Mouse (Mus musculus) pancreas, adult 10 weeks (tissue): ENCODE measurements around the gene Krt23. TPM values are rescaled to one million over a fixed set of nuclear protein-coding genes. Genes with fewer than 3 reads are reported as not detected.

ENCODE experiments used
- polyA plus RNA-seq: library from polyadenylated mRNA; stranded (reverse); fragments of 350-450 nt; fragmentation: Illumina TruSeq; extraction: RNeasy Lipid Tissue Mini Kit (QIAGEN cat#74804); gene quantifications from one replicate; pipeline ENCODE4 v1.2.3, GENCODE M21; 2015; ENCODE audit warnings: low read depth, low replicate concordance; ENCODE audit not compliant: insufficient read depth

Krt23 gene
- polyA plus RNA-seq: 2.0 TPM

DNA sequence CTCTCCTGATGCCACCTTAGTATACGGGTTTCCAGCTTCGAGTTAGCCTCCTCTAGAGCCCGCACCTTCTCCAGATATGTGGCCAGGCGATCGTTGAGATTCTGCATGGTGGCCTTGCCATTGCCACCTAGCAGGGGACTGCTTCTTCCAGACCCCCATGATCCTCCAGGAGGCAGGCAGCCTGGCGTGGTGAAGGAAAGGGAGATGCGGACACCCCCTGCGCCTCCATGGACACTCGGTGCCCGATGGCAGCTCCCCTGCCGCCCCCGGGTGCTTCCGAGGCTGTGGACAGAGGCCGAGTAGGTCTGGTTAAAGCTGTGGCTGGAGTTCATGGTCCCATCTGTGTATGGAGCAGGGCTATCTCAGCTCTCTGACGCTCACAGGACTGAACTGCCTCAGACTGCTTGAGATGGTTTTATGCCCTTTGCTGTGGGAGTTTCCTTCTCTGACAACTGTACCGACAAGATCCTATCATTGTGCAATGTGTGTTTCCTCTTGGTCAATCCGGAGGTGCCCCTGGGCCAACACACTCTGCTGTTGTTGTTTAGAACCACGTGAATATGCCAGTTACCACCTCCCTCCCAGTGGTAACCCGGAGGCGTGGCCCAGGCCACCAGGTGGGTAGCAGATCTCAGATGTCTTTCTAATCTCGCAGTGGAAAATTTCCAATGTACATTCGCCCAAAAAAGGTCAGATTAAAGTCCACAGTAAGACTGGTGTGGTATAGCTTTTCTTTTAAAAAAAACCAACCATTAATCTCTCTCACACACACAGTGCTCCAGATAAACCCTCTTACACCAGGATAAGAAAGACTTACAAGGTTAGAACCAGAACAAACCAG is at the start of gene Krt23:
Krt23 (minus strand) TSS at position 405 of the 841 bp plus-strand sequence.

DNA sequence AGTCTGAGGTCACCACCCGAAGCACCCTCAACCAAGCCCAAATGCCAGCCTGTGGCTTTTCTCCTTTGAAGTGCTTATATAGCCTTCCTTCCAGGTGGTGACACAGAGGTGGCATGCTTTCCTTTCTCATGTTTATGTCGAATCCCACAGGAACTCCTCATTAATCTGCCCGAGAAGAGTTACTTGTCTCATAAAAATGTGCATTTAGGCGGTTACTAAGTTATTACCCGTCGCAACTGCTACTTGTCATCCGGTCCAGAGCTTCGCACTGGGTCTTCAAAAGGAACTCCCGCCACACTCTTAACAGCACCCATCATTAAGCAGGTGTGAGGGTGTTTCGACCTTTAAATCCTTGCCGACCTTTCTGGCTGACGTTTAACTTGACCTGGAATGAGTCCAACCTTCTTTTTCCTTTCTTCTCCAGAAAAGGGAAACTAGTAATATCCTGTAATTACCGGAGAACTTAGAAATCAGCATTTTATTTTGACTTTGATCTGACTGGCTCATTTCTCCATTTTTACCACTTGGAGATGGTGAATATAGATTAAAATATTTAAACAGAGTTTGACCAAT is 28.4 kb upstream of the Krt23 start, which contains the start of gene Krt39:
Krt39 (minus strand) TSS at position 51 of the 573 bp plus-strand sequence.

DNA sequence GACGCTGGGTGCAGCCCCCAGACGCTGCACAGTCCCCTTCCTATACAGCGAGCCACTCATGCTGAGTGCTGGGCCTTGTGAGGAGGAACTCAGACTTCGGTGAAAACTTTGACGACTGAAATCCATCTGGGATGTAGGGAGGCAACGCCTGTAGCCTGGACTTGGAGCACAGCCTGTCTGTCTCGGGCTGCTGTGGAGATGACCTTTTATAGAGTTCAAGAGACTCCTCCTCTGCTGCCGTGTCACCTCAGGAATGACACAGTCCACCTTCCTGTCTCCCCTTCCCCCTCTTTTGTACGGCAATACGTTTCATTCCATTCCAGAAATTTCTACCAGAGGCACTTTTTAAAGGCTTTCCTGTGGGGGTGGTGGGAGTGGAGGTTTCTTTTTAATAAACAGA is 55.0 kb downstream of the Krt23 start, which contains the start of gene Krt20:
Krt20 (minus strand) TSS at position 179 of the 400 bp plus-strand sequence.

Other genes with a start within 250 kb of the Krt23 start
- gene Krt222, start 249.1 kb downstream of the Krt23 start, polyA plus RNA-seq: 0.42 TPM
- not detected for gene Krt24, start 207.9 kb downstream of the Krt23 start, polyA plus RNA-seq
- gene Krt25, start 170.2 kb downstream of the Krt23 start, polyA plus RNA-seq: not detected
- not detected for gene Krt26, start 155.2 kb downstream of the Krt23 start, polyA plus RNA-seq
- not detected for gene Krt27, start 142.0 kb downstream of the Krt23 start, polyA plus RNA-seq
- not detected for gene Krt28, start 118.2 kb downstream of the Krt23 start, polyA plus RNA-seq
- 3.7 TPM for gene Krt10, start 103.8 kb downstream of the Krt23 start, polyA plus RNA-seq
- not detected for gene Krt12, start 70.9 kb downstream of the Krt23 start, polyA plus RNA-seq
- not detected for gene Krt20, start 55.0 kb downstream of the Krt23 start, polyA plus RNA-seq
- not detected for gene Krt39, start 28.2 kb upstream of the Krt23 start, polyA plus RNA-seq
- not detected for gene Krt40, start 50.0 kb upstream of the Krt23 start, polyA plus RNA-seq
- gene Krtap3-3, start 57.7 kb upstream of the Krt23 start, polyA plus RNA-seq: not detected
- not detected for gene Krtap3-2, start 63.7 kb upstream of the Krt23 start, polyA plus RNA-seq
- gene Gm11939, start 66.3 kb upstream of the Krt23 start, polyA plus RNA-seq: not detected
- not detected for gene Krtap3-1, start 73.5 kb upstream of the Krt23 start, polyA plus RNA-seq
- not detected for gene Krtap1-5, start 87.9 kb upstream of the Krt23 start, polyA plus RNA-seq
- gene Krtap1-4, start 90.5 kb upstream of the Krt23 start, polyA plus RNA-seq: not detected
- gene Krtap1-3, start 98.2 kb upstream of the Krt23 start, polyA plus RNA-seq: not detected
- not detected for gene Krtap9-3, start 105.0 kb upstream of the Krt23 start, polyA plus RNA-seq
- not detected for gene Gm11938, start 110.2 kb upstream of the Krt23 start, polyA plus RNA-seq
- not detected for gene Gm11937, start 117.1 kb upstream of the Krt23 start, polyA plus RNA-seq
- gene Krtap2-4, start 121.7 kb upstream of the Krt23 start, polyA plus RNA-seq: not detected
- not detected for gene Gm11562, start 127.3 kb upstream of the Krt23 start, polyA plus RNA-seq
- gene Krtap4-1, start 135.1 kb upstream of the Krt23 start, polyA plus RNA-seq: not detected
- not detected for gene Krtap4-2, start 141.9 kb upstream of the Krt23 start, polyA plus RNA-seq
- gene Krtap4-7, start 151.0 kb upstream of the Krt23 start, polyA plus RNA-seq: not detected
- not detected for gene Gm11555, start 157.1 kb upstream of the Krt23 start, polyA plus RNA-seq
- not detected for gene Gm11563, start 165.8 kb upstream of the Krt23 start, polyA plus RNA-seq
- gene Krtap4-6, start 172.8 kb upstream of the Krt23 start, polyA plus RNA-seq: not detected
- not detected for gene Gm14190, start 197.6 kb upstream of the Krt23 start, polyA plus RNA-seq
- gene Gm14180, start 241.2 kb upstream of the Krt23 start, polyA plus RNA-seq: not detected